Mouse (Mus musculus): Measurements from ENCODE around the gene Ap4m1.

The Ap4m1 gene

DNA sequence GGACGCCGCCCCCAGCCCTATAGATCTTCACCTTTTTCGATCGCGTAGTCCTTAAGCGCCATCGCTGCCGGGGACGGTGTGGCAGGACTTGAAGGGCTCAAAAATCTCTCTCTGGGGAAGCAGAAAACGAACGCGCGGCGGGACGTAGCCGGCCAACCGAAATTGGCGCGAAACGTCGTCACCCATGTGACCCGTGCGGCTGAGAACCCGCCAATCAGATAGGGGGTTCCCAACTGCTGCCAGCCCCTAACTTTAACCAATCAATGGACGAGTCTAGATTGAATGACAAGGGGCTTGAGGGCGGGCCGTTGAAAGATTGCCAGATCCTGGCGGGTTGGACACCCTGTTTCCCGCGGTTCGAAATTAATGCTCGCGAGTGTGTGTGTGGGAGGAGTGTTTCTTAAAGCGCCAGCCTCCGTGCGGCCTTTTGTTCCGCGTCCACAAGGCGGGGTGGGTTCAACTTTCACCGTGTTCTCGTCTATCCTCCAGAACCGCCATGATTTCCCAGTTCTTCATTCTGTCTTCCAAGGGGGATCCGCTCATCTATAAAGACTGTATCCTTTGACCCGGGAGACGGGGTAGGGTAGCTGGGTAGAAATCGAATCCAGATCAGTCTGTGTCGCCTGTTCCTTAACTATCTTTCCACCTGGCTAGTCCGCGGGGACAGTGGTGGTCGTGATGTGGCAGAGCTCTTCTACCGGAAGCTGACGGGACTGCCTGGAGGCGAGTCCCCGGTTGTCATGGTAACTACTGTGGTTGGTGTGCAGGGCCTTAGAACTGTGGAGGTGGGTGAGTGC, at the start of gene Ap4m1, which contains the start of gene Mcm7:
Ap4m1 (plus strand) TSS at position 308 of the 797 bp plus-strand sequence.
Mcm7 (minus strand) TSS at position 728 of the 797 bp plus-strand sequence.
- peak; percentile 100 for DNase-seq (ENCODE audit: low read depth, low spot score)

GRCm38 (mm10) chr5:138132425-138133064, 39.3 kb upstream of the Ap4m1 start:
- no peak for DNase-seq (ENCODE audit: low read depth, low spot score)

DNA sequence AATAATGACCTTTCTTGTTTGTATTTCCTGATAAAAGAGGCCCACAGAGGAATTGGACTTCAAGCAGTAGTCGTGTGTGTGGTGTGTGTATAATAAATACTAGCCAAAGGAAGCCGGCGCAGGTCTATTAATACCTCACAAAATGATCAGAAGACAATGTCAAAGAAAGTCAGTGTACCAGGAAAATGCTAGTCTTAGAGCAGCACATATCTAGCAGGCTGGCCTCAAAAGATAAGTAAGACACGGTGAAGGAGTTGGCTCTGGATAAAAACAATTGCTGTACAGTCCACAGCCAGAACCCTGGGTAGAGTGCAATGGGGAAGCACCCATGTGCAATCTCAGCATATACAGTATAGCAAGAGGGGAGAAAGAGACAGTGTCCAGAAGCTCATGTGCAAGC, 34.5 kb upstream of the Ap4m1 start:
- no peak for DNase-seq (ENCODE audit: low read depth, low spot score)

DNA sequence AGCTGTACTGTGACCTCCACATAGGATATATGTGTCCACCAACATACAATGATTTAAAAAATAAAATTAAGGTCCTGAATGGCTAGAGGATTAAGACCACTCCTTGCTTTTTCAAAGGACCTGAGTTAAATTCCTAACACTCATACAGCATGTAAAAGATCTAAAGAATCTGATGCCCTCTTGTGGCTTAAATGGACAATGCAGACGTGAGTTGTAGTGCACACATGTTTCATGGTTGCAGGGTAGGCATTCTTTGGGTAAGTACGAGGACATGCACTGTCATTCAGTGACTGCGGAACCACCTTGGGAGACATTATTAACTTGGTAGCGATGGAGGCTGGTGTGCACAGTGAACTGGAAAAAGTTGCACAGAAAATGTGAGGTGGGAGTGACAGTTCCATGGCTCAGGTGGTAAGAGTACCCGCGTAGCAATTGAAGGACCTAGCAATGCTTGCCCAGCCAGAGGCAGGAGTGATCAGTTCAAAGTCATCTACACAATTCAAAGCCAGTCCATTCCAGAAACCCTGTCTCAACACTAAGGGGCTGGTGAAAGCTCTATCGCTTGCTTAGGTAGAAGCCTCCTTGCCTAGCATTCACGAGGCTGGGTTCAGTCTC, 33.8 kb upstream of the Ap4m1 start:
- DNase-seq (ENCODE audit: low read depth, low spot score): peak; percentile 82

- no peak for DNase-seq (ENCODE audit: low read depth, low spot score)
These were observed 33.2 kb upstream of the Ap4m1 start for GRCm38 (mm10) chr5:138138585-138138984.

DNA sequence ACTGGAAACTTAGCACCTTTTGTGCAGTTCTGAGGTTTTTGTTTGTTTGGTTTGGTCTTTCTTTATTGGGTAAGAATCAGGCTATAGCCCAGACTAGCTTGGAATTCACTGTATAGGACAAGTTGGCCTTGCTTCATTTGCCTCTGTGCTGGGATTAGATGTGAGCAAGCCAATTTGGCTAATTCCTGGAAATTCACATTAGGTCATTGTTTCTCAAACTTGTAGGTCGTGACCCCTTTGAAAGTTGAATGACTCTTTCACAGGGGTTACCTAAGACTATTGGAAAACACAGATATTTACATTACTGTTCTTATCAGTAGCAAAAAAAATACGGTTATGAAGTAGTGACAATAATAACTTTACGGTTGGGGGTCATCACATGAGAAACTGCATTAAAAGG, 17.4 kb upstream of the Ap4m1 start:
- DNase-seq (ENCODE audit: low read depth, low spot score): no peak

DNA sequence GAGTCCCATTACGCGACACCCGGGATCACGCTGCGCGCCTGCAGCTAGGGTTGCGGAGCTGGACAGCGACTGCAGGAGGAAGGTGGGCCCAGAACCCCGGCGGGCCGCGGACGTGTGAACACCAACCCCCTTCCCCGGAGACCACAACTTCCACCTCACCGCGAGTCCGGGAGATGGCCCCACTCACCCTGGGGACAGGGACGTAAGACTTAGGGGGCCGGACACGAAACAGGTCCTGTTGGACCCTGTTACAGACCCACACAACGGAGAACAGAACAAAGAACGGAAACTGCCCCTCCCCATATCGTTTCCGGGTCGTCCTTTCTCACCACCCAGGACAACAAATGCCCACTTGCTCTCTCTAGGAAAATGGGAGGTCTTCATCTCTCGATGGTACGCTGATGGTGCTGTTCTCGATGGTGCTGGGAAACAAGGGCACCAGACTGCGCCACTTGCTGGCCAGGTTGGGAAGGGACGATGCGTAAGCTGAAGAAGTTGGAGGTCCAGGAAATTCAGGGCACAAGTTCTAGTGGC, 16.3 kb upstream of the Ap4m1 start, which contains the start of gene Zfp113:
Zfp113 (minus strand) TSS at position 302 of the 534 bp plus-strand sequence.
- peak; percentile 99 for DNase-seq (ENCODE audit: low read depth, low spot score)

- peak; percentile 74 for DNase-seq (ENCODE audit: low read depth, low spot score)
These were observed 11.5 kb upstream of the Ap4m1 start for GRCm38 (mm10) chr5:138160224-138160762.

DNA sequence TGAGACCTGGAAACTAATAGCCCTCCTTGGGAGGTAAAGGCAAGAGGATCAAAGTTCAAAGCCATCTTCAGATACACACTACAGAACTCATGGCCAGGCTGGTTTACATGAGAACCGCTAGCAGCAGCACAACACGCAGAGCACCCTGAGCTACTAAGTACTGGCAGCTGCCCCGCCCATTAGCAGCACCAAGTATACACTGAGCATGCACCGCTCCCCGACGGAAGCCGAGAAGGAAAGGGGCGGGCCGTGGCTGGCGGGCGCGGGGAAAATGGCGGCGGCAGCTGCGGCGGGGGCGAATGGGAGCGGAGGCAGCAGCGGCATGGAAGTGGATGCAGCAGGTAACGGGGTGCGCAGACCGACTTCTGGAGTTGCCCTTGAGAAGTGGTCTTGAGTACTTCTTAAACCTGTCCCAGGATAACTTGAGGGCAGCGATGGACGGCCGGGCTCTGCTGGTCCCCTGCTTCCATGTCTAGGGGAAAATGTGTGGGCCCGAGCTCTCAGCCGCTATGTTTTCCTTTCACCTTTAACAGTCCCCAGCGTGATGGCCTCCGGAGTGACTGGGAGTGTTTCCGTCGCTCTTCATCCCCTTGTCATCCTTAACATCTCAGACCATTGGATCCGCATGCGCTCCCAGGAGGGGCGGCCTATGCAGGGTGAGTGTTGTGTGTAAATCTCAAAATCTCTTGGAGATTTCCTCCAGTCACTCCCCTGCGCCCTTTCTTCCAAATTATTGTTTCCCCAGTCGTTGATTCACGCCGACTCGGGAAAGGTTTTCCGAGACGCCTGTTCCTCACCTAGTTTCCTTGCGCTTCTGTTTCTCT, 10.7 kb upstream of the Ap4m1 start, which contains the start of gene Cops6:
Cops6 (plus strand) TSS at position 230 of the 824 bp plus-strand sequence.
- peak; percentile 96 for DNase-seq (ENCODE audit: low read depth, low spot score)

GRCm38 (mm10) chr5:138163046-138163445, 8.8 kb upstream of the Ap4m1 start:
- DNase-seq (ENCODE audit: low read depth, low spot score): peak; percentile 83

DNA sequence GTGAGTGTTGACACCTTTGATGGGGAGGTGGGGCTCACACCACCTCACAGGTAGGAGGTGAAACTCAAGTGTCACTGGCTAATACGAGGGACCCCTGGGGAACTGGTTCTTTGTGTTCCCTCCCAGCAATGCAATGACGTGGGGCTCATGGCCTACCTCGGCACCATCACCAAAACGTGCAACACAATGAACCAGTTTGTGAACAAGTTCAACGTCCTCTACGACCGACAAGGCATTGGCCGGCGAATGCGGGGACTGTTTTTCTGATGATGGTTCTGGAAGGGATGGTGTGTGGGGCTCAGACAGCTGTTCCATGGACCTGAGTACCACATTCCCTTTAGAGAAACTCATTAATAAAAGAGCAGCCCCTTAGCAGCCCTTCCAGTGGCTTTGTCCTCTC, 8.2 kb upstream of the Ap4m1 start:
- peak; percentile 46 for DNase-seq (ENCODE audit: low read depth, low spot score)

DNA sequence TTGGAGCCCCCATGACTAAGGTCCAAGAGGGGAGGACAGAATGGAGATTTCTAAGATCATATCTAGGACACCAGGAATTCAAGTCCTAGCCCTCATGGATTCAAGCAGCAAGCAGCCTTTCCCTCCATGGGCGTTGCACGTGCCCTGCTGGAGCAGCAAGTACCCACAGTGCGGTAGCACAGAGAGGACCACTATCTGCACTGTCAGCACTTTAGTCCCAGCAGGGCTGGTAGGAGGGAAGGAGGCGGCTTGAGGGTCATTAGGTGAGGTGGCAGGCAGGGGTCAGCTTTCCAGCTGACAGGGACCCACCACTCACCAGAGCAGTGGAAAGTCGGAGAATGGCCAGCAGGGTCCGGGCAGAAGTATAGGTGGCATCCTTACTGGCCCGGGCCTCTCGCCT, 6.2 kb upstream of the Ap4m1 start:
- DNase-seq (ENCODE audit: low read depth, low spot score): peak; percentile 48

DNA sequence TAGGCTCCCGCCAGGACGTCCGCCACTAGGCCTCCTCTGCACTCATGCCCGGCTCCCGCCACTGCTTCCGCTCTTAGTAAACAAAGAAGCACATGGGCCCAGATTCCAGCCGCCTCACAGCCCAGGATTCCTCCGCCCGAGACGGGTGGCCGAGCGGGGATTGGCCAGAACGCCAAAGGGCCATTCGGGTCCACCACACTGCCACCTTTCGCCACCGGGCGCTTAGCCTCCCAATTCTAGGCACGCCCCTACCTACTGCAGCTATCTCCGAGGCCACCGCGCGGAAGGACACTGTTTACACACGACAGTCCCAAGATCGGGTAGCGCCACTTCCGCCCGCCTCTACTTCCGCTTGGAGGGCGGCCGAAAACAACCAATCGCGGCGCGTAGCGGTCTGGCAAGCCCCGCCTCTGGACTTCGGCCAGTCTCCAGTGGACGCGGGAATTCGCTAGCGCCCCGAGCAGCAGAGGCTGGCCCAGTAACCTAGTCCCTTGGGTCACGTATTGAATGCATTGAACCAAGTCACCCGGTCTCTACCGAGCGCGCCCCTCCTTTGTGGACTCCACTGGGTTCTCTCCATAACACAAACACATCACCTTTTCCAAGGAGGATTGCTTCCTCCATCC, 753 bp upstream of the Ap4m1 start:
- DNase-seq (ENCODE audit: low read depth, low spot score): peak; percentile 98

- DNase-seq (ENCODE audit: low read depth, low spot score): peak; percentile 74
These were observed 1.4 kb downstream of the Ap4m1 start for GRCm38 (mm10) chr5:138173217-138173616.

DNA sequence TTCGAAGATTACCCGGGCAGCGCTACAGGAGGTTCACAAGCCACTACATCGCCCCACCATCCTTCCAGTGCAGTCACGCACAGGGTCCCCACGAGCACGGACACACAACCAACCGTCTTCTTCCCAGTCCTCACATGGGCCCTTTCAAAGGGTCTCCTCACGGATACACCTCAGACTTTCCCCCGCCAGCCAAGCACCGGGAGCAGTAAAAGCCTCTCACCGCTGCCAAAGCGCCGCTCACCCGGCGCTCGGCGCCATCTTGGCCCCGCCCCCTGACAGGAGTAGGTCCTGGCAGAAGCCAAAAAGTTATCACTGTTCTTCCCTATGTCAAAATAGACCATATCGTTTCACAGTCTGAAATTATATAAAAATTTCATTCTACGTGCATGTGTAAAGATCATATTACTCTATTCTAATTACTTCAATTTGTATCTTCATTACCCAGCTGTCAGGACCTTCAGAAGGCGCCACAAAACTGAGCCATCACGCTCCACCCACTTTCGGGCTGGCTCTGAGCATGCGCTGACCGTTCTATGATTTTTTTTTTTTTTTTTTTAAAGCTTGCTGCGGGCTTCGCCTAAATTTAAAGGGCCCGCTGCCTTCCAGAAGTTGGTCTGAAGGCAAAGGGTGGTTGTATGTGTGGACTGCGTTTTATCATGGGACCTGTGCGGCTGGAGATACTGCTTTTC, 15.3 kb downstream of the Ap4m1 start, which contains the start of the genes Taf6 and Cnpy4:
Taf6 (minus strand) TSS at position 502 of the 689 bp plus-strand sequence.
Cnpy4 (plus strand) TSS at position 536 of the 689 bp plus-strand sequence.
- peak; percentile 90 for DNase-seq (ENCODE audit: low read depth, low spot score)

GRCm38 (mm10) chr5:138187661-138188306, 16.0 kb downstream of the Ap4m1 start:
- peak; percentile 92 for DNase-seq (ENCODE audit: low read depth, low spot score)

GRCm38 (mm10) chr5:138193771-138194727, 22.2 kb downstream of the Ap4m1 start, which contains the start of gene Mblac1:
Gene Mblac1, plus strand, starts transcription at chr5:138194314.
- DNase-seq (ENCODE audit: low read depth, low spot score): peak; percentile 95
